Mouse (Mus musculus) lung, postnatal 10 days (tissue): ENCODE measurements around the gene Rxrb.
A peak's percentile ranks its signal among the peaks of the same experiment; 100 is the strongest.
"Not testable (repeated sequence)": the region's sequence is repeated elsewhere in the genome, so short reads cannot be mapped to it uniquely, and the experiment has no call there.

Experiments used
- DNase-seq: peaks from one replicate; pipeline ENCODE4 v3.0.0; 2021

The Rxrb gene

DNA sequence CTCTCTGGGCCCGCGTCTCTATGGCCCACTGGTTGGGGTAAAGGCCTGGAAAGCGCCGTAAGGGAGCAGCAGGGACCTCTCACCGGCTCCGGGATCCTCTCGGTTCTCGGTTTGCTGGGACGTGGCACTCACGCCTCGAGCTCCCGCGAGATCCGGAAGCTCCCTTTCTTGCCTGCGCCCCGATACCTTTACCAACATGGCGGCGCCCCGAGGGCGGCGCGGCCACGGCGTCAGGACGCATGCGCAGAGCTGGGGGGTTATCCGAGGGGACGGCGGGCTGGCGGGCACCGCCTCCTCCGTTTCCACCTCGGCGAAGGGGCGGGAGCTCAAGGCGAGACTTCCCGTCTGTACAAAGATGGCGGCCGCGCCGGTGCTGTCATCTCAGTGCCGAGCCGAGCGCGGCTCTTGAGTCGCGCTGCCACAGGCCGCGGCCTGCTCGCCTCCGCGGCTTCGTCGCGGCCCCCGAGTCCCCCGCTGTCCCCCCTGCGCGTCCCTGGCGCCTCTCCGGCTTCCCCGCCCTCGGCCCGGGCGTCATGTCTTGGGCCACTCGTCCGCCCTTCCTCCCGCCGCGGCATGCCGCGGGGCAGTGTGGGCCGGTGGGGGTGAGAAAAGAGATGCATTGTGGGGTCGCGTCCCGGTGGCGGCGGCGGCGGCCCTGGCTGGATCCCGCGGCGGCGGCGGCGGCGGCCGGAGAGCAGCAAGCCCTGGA is at the start of gene Rxrb, which contains the start of gene Slc39a7:
Gene Rxrb (plus strand): TSS at position 348 of the 709 bp plus-strand sequence.
Gene Slc39a7 (minus strand): TSS at position 218 of the 709 bp plus-strand sequence.
- DNase-seq = peak; percentile 99

DNA sequence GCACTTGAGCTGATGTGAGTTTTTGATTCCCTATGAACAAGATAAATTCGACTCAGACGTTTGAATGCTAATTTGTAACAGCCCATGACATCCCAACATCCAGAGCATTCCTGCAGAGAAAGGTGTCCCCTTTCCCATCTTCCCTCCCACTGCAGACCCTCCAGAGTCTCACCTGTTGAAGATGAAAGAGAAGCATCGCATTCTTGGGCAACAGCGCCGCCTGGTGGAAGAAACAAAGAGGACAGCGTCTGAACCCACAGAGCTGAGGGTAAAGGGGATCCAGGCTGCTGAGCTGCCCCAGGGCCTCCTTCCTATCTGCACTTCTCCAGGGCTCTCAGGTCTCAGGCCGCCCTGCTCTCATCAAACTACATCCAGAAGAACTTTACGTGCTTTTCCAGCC is 49.5 kb upstream of the Rxrb start:
- DNase-seq = peak; percentile 65

DNA sequence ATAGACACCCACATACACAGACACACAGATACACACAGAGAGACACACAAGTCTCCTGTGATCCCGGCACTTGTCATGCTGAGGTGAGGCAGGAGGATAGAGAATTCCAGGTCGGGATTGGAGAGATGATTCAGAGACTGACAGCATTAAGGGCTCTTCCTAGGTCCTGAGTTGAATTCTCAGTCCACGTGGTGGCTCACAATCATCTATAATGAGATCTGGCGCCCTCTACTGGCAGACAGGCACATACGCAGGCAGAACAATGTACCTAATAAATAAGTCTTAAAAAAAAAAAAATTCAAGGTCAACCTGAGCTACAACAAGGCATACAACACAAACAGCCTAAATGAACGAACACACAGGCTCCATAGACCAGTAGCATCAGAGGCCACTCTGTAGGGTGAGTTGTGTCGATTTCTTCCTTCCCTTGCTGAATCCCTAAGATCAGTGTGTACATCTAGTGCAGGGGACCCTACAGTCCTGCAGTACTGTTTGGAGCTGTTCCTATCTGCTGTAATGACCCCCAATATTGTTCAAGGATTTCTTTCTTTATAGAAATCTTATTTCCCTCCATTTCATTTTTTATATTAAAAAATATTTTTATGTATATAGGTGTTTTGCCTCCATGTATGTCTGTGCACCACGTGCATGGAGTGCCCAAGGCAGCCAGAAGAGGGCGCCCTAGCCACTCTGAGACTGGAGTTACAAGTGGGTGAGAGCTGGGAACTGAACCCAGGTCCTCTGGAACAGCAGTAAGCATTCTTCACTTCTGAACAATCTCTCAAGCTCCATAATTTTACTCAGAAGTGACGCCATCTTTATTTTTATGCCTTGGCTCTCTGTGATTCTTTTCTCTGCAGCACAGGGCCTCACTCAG is 39.6 kb upstream of the Rxrb start:
- peak; percentile 79 for DNase-seq

DNA sequence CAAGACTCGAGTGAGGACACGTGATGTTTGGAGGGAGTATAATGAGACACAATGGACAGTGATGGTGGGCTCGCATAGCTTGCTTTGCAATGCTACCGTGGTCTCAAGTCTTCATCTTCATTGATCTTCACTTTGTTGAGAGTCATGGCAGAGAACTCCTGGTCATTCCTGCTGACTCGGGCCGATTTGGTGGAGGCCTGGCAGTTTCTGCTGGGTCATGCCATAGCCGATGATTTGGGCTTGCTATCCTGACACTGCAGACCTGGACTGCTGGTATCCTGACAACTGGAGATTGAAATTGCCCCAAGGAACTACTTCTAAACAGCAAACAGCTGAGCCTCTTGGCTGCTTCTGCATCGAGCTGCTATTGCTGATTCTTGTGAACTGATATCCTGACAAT is 36.7 kb upstream of the Rxrb start:
- no peak for DNase-seq

DNA sequence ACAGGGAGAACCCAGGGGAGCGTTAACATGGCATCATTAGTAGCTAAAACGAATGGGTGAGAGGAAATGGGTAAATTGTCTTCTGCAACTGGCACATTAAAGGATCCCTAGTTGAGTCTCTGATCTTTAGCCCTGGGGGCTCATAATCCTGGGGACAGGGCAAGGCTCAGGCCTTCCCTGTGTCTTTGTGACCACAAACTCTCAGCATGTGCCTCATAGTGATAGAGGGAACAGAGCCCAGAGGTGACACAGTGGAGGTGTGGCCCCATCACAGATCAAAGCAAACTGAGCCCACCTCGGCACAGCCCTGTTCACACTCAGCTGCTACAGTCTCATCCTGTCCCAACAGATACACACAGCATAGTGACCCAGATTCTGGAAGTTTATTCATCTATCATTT is 36.0 kb upstream of the Rxrb start:
- no peak for DNase-seq

DNA sequence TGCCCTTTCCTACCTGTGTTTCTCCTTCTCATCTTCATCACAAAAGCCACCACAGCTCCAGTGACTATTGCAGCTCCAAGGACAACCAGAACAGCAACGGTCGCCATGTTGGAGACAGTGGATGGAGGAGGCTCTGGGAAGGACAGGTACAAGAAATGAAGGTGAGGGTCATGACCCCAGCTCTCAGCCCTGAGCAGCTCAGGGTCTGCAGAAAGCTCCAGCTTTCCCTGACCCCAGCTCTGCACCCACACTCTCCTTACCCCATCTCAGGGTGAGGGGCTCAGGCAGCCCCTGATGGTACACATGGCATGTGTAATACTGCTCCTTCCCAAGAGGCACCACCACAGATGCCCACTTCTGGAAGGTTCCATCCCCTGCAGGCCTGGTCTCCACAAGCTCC is 34.6 kb upstream of the Rxrb start:
- not testable (repeated sequence) for DNase-seq

DNA sequence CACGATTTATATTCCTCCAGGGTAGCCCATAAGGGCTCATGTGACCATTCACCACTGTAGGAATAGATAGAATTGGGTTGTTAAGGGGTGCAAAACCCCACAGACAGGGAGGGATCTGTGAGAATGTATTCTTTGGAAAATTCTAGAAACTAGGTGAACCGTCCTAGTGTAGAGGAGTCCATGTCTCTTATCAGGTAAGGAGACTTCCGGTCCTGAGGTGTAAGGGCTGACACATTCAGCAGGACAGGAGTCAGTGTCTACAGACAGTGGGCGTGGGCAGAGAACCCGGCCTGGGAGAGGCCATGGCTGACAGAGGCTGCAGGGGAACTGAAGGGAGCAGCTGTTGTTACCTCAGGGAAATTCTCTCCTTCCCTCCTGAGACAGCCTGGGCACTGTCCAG is 32.9 kb upstream of the Rxrb start:
- DNase-seq = not testable (repeated sequence)

DNA sequence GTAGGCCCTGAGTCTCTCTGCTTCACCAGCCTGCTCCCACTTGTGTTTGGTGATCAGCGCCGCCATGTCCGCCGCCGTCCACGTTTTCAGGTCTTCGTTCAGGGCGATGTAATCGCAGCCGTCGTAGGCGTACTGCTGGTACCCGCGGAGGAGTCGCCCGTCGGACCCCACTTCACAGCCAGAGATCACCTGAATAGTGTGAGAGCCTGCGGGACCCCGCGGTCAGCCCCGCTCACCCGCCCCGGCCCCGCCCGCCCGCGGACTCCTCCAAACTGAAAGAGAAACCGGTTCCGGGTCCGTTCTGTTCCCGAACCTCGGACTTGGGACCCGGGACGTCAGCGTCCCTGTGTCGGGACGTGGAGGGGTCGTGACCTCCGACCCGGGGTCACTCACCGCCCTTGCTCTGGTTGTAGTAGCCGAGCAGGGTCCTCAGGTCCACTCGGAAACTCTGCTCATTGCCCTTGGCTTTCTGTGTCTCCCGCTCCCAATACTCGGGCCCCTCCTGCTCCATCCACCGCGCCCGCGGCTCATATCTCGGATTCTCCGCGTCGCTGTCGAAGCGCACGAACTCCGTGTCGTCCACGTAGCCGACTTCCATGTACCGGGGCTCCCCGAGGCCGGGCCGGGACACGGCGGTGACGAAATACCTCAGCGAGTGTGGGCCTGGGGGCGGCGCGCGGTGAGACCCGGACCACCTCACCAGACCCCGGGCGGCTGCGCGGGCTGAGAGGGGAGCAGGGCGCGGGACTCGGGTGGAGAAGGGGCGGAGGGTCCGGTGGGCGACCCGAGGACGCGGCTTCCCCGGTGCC is 32.1 kb upstream of the Rxrb start:
- no peak for DNase-seq

DNA sequence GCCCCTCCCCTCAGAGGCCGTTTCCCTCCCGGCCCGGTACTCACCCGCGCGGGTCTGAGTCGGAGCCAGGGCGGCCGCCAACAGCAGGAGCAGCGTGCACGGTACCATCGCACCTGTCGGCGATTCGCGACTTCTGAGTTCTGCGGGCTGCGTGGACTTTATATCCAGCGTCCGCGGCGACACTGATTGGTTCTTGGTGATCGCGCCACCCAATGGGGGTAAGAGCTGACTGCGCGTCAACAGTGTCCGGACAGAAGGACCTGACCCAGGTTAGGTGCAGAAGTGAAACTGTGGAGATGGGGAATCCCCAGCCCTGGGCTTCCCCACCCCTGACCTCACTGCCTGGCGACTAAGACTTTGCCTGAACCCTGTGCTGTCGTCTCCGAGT is 31.5 kb upstream of the Rxrb start, which contains the start of gene H2-K1:
Gene H2-K1 (minus strand): TSS at position 198 of the 388 bp plus-strand sequence.
- DNase-seq = peak; percentile 95

DNA sequence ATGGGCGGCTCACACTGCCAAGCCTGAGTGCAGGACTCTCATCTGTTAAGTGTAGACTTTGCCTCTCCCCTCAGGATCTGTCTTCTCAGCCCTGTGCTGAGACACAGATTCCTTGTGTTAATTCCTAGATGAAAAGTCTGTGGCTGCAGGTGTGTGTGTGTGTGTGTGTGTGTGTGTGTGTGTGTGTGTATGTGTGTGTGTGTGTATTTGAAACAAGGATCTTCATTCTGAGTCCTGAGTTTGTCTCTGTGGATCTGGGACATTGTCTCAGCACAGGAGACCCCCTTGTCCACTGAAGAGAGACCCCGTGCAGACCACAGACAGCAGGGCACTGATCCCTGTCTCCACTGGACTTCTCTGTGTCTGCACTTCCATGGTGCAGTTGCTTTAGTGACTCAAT is 30.8 kb upstream of the Rxrb start:
- DNase-seq = not testable (repeated sequence)

DNA sequence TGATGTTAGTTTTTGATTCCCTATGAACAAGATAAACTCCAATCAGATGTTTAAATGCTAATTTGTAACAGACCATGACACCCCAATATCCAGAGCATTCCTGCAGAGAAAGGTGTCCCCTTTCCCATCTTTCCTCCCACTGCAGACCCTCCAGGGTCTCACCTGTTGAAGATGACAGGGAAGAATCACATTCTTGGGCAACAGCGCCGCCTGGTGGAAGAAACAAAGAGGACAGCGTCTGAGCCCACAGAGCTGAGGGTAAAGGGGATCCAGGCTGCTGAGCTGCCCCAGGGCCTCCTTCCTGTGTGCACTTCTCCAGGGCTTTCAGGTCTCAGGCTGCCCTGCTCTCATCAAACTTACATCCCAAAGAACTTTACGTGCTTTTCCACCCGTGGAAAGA is 28.2 kb upstream of the Rxrb start:
- peak; percentile 34 for DNase-seq

DNA sequence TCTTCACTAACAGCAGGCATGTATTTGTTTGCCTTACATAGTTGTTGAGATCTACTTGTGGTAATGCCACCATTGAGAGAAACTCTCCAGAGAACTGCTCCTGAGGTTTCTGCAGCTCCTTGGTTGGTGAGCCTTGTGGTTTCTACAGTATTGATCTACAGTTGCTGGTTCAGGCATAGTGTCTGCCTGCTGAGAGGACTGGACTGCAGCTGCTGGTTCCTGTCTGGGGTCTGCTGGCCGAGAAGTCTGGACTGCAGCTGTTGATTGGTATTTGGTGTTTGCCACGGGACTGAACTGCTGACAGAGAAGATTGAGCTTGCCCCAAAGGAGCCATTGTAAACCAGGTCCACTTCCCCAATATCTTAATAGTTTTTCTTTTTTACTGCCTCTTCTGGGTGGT is 25.0 kb upstream of the Rxrb start:
- no peak for DNase-seq

DNA sequence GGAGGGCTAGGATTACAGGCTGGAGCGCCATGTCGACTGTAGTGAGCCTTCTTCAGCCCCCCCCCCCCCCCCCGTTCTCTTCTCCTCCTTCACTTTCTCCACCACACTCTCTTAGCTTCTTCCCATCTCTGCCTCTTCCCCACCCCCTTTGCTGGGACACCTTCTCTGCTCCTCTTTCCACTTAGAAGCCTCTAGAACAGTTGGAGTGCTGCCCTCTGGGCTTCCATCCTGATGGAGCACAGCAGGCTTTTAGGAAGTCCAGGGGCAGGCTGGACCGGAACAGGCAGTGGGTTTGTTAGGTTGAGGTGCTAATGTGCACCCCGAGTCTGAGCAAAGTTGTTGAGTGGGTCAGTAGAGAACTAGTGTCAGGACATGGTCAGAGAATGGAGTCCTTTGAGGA is 21.5 kb upstream of the Rxrb start:
- no peak for DNase-seq

DNA sequence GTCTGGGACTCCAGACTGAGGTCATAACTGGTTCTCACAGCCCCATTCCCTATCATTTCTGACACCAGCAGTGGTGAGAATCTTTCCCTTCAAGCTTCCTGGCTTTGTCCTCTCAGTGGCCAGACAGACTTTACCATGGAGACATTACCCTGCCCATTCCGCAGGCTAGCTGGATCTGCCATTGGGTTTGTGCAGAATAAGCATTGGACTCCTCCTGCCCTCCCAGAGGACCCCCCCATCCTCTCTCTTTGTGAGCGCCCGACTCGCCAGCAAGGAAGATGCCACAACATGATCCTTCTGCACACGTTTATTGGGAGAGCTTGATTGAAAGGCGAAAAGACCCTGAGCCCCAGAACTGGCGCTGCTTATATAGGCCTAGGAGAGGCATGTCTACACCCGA is 18.2 kb upstream of the Rxrb start:
- DNase-seq = no peak

DNA sequence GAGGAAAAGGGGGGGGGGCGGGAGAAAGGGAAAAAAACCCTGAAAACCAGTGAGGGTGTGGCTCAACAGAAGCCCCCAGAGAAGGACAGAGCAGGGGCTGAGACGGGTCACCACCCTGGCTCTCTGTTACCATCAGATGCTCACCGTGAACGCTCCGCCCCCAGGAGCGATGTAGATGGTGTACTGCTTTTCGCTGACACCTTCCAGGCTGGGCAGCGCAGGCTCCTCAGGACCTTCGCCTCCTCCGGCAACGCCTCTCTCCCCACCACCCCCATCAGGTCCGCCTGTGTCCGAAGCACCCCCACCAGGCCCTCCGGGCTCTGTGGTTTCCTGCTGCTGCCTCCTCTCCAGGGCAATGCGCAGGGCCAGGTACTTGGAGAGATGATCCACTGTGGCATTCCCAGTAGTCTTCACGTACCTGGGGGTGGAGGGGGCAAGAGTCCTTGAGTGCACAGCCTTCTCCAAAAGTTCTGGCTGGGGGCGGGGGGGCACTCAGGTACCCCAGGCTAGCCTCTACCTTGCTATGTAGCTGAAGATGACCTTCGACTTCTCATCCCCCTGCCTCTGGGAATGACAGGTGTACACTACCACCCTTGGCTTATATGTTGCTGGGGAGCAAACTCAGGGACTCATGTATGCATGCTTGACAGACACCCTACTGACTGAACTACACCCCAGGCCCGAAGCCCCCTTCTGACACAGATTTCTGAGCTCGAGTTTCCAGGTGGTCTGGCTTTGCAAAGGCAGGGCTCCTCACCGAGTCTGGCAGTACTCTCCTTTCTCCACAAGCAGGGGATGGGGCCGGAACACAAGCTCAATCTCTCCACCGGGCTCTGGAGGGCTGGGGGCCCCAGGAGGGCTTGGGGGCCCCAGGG is 9.8 kb upstream of the Rxrb start:
- peak; percentile 16 for DNase-seq

DNA sequence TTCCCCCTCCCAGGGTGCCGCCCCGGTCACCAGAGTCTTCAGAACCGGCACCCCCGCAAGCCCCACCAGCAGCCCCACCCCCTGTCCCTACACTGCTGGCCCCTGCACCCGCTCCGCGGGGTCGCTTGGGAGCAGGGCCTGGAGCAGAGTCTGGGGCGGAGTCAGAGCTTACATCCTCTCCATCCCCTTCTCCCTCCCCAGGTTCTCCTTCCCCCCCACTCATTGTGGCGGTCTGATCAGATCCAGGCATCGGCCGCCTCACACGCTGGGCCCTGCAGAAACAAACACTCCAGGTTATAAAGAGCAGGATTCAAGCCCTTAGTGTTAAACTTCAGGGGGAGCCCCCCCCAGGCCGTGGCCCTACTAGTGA is 9.2 kb upstream of the Rxrb start:
- DNase-seq = peak; percentile 9

DNA sequence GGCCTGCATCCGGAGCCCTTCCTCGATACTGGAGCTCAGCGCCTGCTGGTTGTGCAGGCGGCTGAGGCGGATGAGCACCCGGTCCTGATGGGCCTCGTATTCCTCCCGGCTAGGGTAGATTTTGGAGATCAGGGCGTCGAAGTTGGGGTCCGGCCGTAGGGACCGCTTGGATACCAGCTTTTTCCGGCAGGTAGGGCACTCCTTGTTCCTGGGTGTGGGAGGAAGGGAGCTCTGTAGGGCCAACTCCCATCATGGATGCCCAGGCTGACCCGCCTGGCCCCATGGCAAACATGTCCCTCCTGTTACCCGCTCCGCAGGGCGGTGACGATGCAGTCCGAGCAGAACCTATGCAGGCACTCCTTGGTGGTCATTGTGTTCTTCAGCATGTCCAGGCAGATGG is 8.6 kb upstream of the Rxrb start:
- DNase-seq = no peak

DNA sequence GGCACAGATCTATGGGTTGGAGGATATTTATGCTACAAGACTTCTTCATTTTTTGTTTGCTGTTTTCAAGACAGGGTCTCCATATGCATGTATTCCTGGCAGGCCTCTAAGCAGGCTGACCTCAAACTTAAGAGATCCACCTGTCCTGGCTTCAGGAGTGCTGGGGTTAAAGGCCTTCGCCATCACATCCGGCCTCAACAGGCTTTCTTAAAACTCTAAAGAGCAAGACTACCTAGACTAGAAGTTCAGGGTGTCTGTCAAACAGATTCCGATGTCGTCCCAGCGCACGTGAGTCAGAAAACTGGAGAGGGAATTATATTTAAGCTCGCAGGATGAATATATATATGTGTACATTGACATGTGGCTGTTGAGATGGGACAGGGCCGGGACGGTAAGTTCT is 7.9 kb upstream of the Rxrb start:
- no peak for DNase-seq

DNA sequence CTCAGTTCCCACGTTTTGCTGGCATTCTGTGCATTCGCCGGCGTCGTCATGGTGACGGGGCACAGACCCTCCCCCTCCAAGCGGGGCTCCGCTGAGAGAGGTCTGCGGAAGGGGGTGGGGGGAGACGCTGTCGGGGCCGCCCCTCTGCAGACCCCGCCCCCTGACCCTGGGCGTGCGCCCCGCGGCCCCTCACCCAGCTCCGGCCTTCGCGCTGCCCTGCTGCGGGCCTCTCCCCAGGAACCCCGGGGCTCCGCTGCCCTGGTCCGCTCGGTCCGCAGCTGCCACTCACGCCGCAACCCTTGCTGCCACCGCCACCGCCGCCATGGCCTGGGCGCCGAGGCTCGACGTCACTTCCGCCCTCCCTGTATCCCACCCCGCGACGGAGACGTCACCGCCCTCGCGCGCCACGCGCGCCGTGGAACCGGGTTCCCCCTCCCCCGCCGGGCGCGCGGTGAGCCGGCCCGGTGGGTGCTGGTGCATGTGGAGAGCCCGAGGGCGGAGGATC is 7.2 kb upstream of the Rxrb start, which contains the start of gene Ring1:
Gene Ring1 (minus strand): TSS at position 364 of the 505 bp plus-strand sequence.
- DNase-seq = peak; percentile 88

DNA sequence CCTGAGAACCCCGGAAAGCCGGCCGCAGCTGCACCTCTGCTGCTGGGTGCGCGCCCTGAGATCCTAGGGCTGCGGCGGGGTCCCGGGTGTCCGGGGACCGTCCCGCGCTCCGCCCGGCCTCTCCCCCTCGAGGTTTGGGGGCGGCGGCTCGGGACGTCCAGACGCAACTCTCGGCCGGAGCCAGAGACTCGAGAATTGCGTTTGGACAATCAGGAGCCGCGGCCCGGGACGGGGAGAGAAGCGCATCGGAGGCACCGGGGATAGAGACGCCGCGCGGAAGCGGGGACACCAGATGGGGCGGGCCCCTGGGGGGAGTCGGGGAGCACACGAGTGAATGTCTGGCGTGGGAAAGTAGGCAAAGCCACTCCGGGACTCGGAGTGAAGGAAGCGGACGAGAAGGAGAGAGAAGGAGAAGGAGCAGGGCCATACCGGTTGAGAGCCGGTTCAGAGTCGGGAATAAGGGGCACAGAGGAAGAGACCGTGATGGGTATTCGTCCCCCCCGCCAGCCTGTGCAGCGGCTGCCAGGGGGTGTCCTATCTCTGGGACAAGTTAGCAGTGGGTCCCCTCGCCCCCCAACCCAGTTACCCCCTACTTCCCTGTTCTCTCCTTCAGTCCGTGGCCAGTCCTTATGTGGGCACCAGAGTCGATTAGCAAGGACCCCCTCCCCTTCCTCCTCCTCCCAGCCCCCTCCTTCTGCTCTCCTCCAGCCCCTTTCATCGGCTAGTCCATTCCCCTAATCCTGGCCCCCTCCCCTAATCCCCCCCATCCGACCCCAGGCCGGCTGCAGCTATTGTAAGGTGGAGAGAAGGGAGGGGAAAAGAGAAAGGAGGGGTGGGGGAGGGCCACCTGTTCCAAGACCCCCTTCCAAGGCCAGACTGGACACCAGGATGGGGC is 6.5 kb upstream of the Rxrb start:
- DNase-seq = peak; percentile 59

DNA sequence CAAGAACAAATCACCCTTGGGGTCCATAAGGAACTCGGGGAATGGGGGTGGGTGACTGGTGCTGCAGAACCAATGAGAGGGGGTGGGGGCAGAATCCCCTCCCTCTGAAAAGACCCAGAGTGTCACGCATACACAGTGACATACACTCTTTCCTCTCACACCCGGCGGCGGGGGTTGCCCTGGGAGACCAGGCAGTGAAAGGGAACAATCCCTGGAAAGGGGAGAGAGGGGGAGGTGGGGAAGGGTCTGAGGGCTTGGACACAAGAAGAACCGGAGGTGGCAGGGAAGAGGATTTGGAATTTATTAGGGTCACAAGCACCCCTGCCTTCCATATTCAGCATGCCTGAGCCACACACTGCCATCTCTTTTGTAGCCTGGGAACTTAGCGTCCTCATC is 5.9 kb upstream of the Rxrb start:
- no peak for DNase-seq
